Mouse (Mus musculus): ENCODE measurements around the gene Gnptg. TPM values are rescaled to one million over a fixed set of nuclear protein-coding genes. Genes with fewer than 3 reads are reported as not detected.

The Gnptg gene
- polyA plus RNA-seq, 1 experiment from 2014 or later, result 34.9 TPM

GRCm38 (mm10) chr17:25218967-25219366 is 21.0 kb downstream of the Gnptg start:
- 91% methylated on average over 9 of the region's 9 CpGs for WGBS
- no peak overlapping the region for H3K4me3 ChIP-seq
- H3K4me2 ChIP-seq, result no peak overlapping the region
- H3K4me1 ChIP-seq, result peaks cover 16% of the 10 kb centered on the region
- no peak overlapping the region for H3K9ac ChIP-seq
- H3K27ac ChIP-seq, result no peak overlapping the region
- ATAC-seq (ENCODE audit: insufficient number of reproducible peaks, low FRiP score, low TSS enrichment, low read depth), result no peak
- H3K27me3 ChIP-seq, result no peaks in the 10 kb centered on the region
- H3K9me3 ChIP-seq, result no peaks in the 10 kb centered on the region
- peaks cover 61% of the 10 kb centered on the region for H3K36me3 ChIP-seq

GRCm38 (mm10) chr17:25215431-25215830 is 24.5 kb downstream of the Gnptg start:
- WGBS, result 83% methylated on average over 3 of the region's 3 CpGs
- ATAC-seq (ENCODE audit: insufficient number of reproducible peaks, low FRiP score, low TSS enrichment, low read depth), result no peak

GRCm38 (mm10) chr17:25211705-25212104 is 28.2 kb downstream of the Gnptg start:
- Histone ChIP-seq H3K9me3 (no peaks in the 10 kb centered on the region), H3K4me1 (no peaks in the 10 kb centered on the region), H3K4me3 (no peak overlapping the region), H3K27me3 (no peaks in the 10 kb centered on the region), H3K27ac (no peak overlapping the region), H3K9ac (no peak overlapping the region), H3K36me3 (peaks cover 91% of the 10 kb centered on the region), H3K4me2 (no peak overlapping the region)
- 81% methylated on average over 4 of the region's 4 CpGs for WGBS
- ATAC-seq (ENCODE audit: insufficient number of reproducible peaks, low FRiP score, low TSS enrichment, low read depth), result no peak

More at GRCm38 (mm10) chr17:25215431-25215830, 24.5 kb downstream of the Gnptg start:
- Histone ChIP-seq H3K27me3 (no peaks in the 10 kb centered on the region), H3K36me3 (peaks cover 89% of the 10 kb centered on the region), H3K9ac (no peak overlapping the region), H3K4me3 (no peak overlapping the region), H3K9me3 (no peaks in the 10 kb centered on the region), H3K4me2 (no peak overlapping the region), H3K27ac (no peak overlapping the region), H3K4me1 (no peaks in the 10 kb centered on the region)

GRCm38 (mm10) chr17:25210680-25211466 is 29.1 kb downstream of the Gnptg start:
- H3K4me1 ChIP-seq, result no peaks in the 10 kb centered on the region
- peaks cover 90% of the 10 kb centered on the region for H3K36me3 ChIP-seq
- H3K9ac ChIP-seq, result no peak overlapping the region
- H3K4me2 ChIP-seq, result no peak overlapping the region
- H3K27me3 ChIP-seq, result no peaks in the 10 kb centered on the region
- no peak overlapping the region for H3K4me3 ChIP-seq
- no peak overlapping the region for H3K27ac ChIP-seq
- 81% methylated on average over 15 of the region's 15 CpGs for WGBS
- no peak for ATAC-seq (ENCODE audit: insufficient number of reproducible peaks, low FRiP score, low TSS enrichment, low read depth)
- no peaks in the 10 kb centered on the region for H3K9me3 ChIP-seq

GRCm38 (mm10) chr17:25210006-25210405 is 29.9 kb downstream of the Gnptg start:
- Histone ChIP-seq H3K9ac (no peak overlapping the region), H3K9me3 (no peaks in the 10 kb centered on the region), H3K27me3 (no peaks in the 10 kb centered on the region), H3K27ac (no peak overlapping the region), H3K4me3 (no peak overlapping the region), H3K36me3 (peaks cover 90% of the 10 kb centered on the region), H3K4me2 (no peak overlapping the region), H3K4me1 (no peaks in the 10 kb centered on the region)
- 80% methylated on average over 4 of the region's 4 CpGs for WGBS
- ATAC-seq (ENCODE audit: insufficient number of reproducible peaks, low FRiP score, low TSS enrichment, low read depth), result no peak

- no peak for ATAC-seq (ENCODE audit: insufficient number of reproducible peaks, low FRiP score, low TSS enrichment, low read depth)
- no peak overlapping the region for H3K4me3 ChIP-seq
- no peak overlapping the region for H3K4me2 ChIP-seq
- 90% methylated on average over 4 of the region's 4 CpGs for WGBS
- no peak overlapping the region for H3K9ac ChIP-seq
- H3K36me3 ChIP-seq, result peaks cover 83% of the 10 kb centered on the region
- H3K27me3 ChIP-seq, result no peaks in the 10 kb centered on the region
- H3K27ac ChIP-seq, result no peak overlapping the region
- H3K9me3 ChIP-seq, result no peaks in the 10 kb centered on the region
- no peaks in the 10 kb centered on the region for H3K4me1 ChIP-seq
Measured at GRCm38 (mm10) chr17:25202401-25202800, 37.5 kb downstream of the Gnptg start.

GRCm38 (mm10) chr17:25189091-25189490 is 50.8 kb downstream of the Gnptg start:
- WGBS, result 2% methylated on average over 15 of the region's 16 CpGs
- no peaks in the 10 kb centered on the region for H3K27me3 ChIP-seq
- peaks cover 26% of the 10 kb centered on the region for H3K4me1 ChIP-seq
- peak overlapping the region; percentile 91 for H3K4me3 ChIP-seq
- H3K9ac ChIP-seq, result peak overlapping the region; percentile 94
- H3K4me2 ChIP-seq, result peak overlapping the region; percentile 79
- H3K27ac ChIP-seq, result no peak overlapping the region
- no peak for ATAC-seq (ENCODE audit: insufficient number of reproducible peaks, low FRiP score, low TSS enrichment, low read depth)
- no peaks in the 10 kb centered on the region for H3K9me3 ChIP-seq
- H3K36me3 ChIP-seq, result peaks cover 31% of the 10 kb centered on the region

GRCm38 (mm10) chr17:25188150-25189031 is 51.5 kb downstream of the Gnptg start, which contains the start of gene Unkl:
Gene Unkl, plus strand, starts transcription at chr17:25188397.
- H3K9ac ChIP-seq, result peak within 1 kb of the TSS; percentile 94
- under 1% methylated on average over 99 of the region's 104 CpGs for WGBS
- no peaks in the 10 kb centered on the region for H3K9me3 ChIP-seq
- H3K36me3 ChIP-seq, result peaks cover 25% of the 10 kb centered on the region
- H3K27me3 ChIP-seq, result no peaks in the 10 kb centered on the region
- H3K4me1 ChIP-seq, result peaks cover 31% of the 10 kb centered on the region
- H3K4me3 ChIP-seq, result peak within 1 kb of the TSS; percentile 91
- peak within 1 kb of the TSS; percentile 79 for H3K4me2 ChIP-seq
- ATAC-seq (ENCODE audit: insufficient number of reproducible peaks, low FRiP score, low TSS enrichment, low read depth), result peak; percentile 66
- peak within 1 kb of the TSS; percentile 89 for H3K27ac ChIP-seq

- Histone ChIP-seq H3K36me3 (peaks cover 25% of the 10 kb centered on the region), H3K27me3 (no peaks in the 10 kb centered on the region), H3K4me1 (peaks cover 35% of the 10 kb centered on the region), H3K4me2 (peak overlapping the region; percentile 79), H3K9me3 (no peaks in the 10 kb centered on the region), H3K27ac (peak overlapping the region; percentile 89), H3K4me3 (peak overlapping the region; percentile 91), H3K9ac (peak overlapping the region; percentile 94)
- 5% methylated on average over 11 of the region's 11 CpGs for WGBS
- no peak for ATAC-seq (ENCODE audit: insufficient number of reproducible peaks, low FRiP score, low TSS enrichment, low read depth)
Measured at GRCm38 (mm10) chr17:25187784-25188149, 52.2 kb downstream of the Gnptg start.

GRCm38 (mm10) chr17:25184961-25185360 is 55.0 kb downstream of the Gnptg start:
- no peak for ATAC-seq (ENCODE audit: insufficient number of reproducible peaks, low FRiP score, low TSS enrichment, low read depth)
- H3K27ac ChIP-seq, result peak overlapping the region; percentile 92

GRCm38 (mm10) chr17:25184129-25184691 is 55.7 kb downstream of the Gnptg start, which contains the start of gene BC003965:
Gene BC003965, plus strand, starts transcription at chr17:25184554.
- WGBS, result under 1% methylated on average over 50 of the region's 50 CpGs
- H3K4me2 ChIP-seq, result peak within 1 kb of the TSS; percentile 89
- no peaks in the 10 kb centered on the region for H3K9me3 ChIP-seq
- peaks cover 7% of the 10 kb centered on the region for H3K36me3 ChIP-seq
- peak within 1 kb of the TSS; percentile 78 for H3K9ac ChIP-seq
- ATAC-seq (ENCODE audit: insufficient number of reproducible peaks, low FRiP score, low TSS enrichment, low read depth), result peak; percentile 82
- no peaks in the 10 kb centered on the region for H3K27me3 ChIP-seq
- H3K27ac ChIP-seq, result peak within 1 kb of the TSS; percentile 92
- H3K4me3 ChIP-seq, result peak within 1 kb of the TSS; percentile 70
- peaks cover 27% of the 10 kb centered on the region for H3K4me1 ChIP-seq

More at GRCm38 (mm10) chr17:25184961-25185360, 55.0 kb downstream of the Gnptg start:
- H3K9ac ChIP-seq, result peak overlapping the region; percentile 78
- H3K4me1 ChIP-seq, result peaks cover 35% of the 10 kb centered on the region
- no peaks in the 10 kb centered on the region for H3K27me3 ChIP-seq
- 8% methylated on average over 17 of the region's 17 CpGs for WGBS
- H3K36me3 ChIP-seq, result peaks cover 7% of the 10 kb centered on the region
- H3K4me2 ChIP-seq, result peak overlapping the region; percentile 89
- no peaks in the 10 kb centered on the region for H3K9me3 ChIP-seq
- peak overlapping the region; percentile 70 for H3K4me3 ChIP-seq

Data from limb, embryonic 15.5 days (tissue).